Mouse (Mus musculus) small intestine, adult 2 months (tissue): ENCODE data around the gene Cenpq. TPM values are rescaled to one million over a fixed set of nuclear protein-coding genes. Genes with fewer than 3 reads are reported as not detected.
A peak's percentile ranks its signal among the peaks of the same experiment; 100 is the strongest.

Experiments used
- H3K27ac ChIP-seq: fragments of 200-500 bp; 2 replicates; pipeline ENCODE4 v1.5.1; 2012; ENCODE audit warnings: low read depth, low read length, control low read depth, inconsistent platforms; ENCODE audit not compliant: insufficient read depth
- H3K27me3 ChIP-seq: fragments of 200-500 bp; 2 replicates; pipeline ENCODE4 v1.6.1; 2012; ENCODE audit warnings: mild to moderate bottlenecking, moderate library complexity, low read length, inconsistent platforms; ENCODE audit not compliant: control insufficient read depth, insufficient read depth
- H3K36me3 ChIP-seq: fragments of 200-500 bp; 2 replicates; pipeline ENCODE4 v1.6.1; 2012; ENCODE audit warnings: mild to moderate bottlenecking, low read length, control low read depth, inconsistent platforms; ENCODE audit not compliant: control insufficient read depth, insufficient read depth
- H3K4me1 ChIP-seq: fragments of 200-500 bp; 2 replicates; pipeline ENCODE4 v1.6.1; 2012; ENCODE audit warnings: low read length, inconsistent platforms, mixed read lengths; ENCODE audit not compliant: control insufficient read depth, insufficient read depth, insufficient read length
- H3K4me3 ChIP-seq: fragments of 200-500 bp; 2 replicates; pipeline ENCODE4 v1.5.1; 2012; ENCODE audit warnings: low read depth, mild to moderate bottlenecking, control low read depth, inconsistent platforms, low read length, moderate library complexity
- CTCF ChIP-seq: fragments of 200-500 bp; IDR thresholded peaks from 2 replicates; pipeline ENCODE4 v1.5.1; 2012; ENCODE audit warnings: low read depth, mild to moderate bottlenecking, control low read depth, inconsistent platforms, low read length, moderate library complexity, mixed read lengths; ENCODE audit not compliant: insufficient replicate concordance, insufficient read length; ENCODE audit errors: extremely low read depth
- POLR2A ChIP-seq: fragments of 200-500 bp; IDR thresholded peaks from 2 replicates; pipeline ENCODE4 v1.6.1; 2012; ENCODE audit warnings: low read depth, mild to moderate bottlenecking, control low read depth, inconsistent platforms, low read length, moderate library complexity
- WGBS: fragments of 180-500 bp; shearing (Covaris S2); methylation state at CpG from one replicate; pipeline ENCODE4 v1.1.7; 2018; 5-methylcytosine and 5-hydroxymethylcytosine counted together
- polyA plus RNA-seq: library from polyadenylated mRNA; depleted of rRNA; stranded (reverse); fragments of >200 nt; gene quantifications from 2 replicates; pipeline ENCODE4 v1.2.3, GENCODE M21; 2012; rRNA removed

Cenpq gene
- polyA plus RNA-seq, 1 experiment = 0.22 TPM

DNA sequence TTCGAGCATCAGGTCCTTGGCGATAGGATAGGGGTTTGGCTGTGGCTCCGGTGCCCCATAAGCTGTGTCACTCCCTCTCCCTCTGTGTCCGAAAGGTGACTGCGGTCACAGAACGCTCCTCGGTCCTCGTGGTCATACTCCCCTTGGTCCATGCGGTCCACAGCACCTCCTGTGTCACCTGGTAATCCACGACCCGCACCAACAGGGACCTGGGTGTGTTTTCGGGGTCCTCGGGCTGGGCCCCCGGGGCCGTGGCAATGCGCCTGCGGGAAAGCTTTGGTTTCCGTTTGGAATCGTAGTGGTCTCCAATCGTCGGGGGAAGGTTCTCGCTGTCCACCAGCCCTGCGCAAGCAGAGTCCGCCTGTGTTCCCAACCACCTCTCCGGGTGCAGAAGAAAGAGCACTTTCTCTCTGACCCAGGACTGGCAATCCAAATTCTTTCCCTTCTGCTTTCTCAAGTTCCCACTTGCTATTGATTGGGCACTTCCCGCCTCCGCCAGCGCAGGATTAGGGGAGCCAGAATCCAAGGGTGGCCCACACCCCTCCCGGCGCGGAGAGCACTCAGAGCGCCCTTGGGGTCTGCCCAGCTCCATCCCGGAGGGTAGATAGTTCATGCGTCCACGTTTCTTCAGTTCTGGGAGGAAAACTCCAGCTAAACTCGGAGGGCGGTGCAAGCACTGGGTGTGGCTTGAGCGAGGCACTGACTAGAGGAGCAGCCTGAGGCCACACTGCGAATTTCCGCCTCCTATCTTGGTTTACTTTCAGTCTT is 54.7 kb downstream of the Cenpq start, which contains the start of gene 9130008F23Rik:
Gene 9130008F23Rik, minus strand, starts transcription at position 636 of the 768 bp plus-strand sequence.
- peaks cover 12% of the 10 kb centered on the region for H3K36me3 ChIP-seq
- under 1% methylated on average over 40 of the region's 40 CpGs for WGBS
- TF ChIP-seq POLR2A = peak; percentile 67
- no peak for TF ChIP-seq CTCF
- no peaks in the 10 kb centered on the region for H3K27me3 ChIP-seq
- H3K4me1 ChIP-seq = peaks cover 5% of the 10 kb centered on the region; the same call in 1 of the 2 replicates
- peak within 1 kb of the TSS; percentile 83 for H3K4me3 ChIP-seq
- peak within 1 kb of the TSS; percentile 90 for H3K27ac ChIP-seq

DNA sequence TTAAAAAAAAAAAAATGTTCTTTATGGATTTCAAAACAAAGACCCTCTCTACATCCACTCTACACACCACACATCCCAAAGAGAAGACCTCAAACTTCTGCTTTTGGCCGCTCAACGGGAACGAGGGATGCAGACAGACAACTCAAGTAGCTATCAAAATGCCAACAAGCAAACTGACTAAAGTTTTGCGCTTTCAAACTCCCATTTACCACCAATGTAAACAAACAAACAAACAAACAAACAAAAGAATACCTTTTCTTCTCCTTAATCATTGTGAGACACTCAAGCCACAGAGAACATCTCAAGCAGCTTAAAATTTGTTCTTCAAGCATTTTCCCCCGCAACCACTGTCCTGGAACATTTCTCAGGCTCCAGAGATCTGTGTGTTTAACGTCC is 55.3 kb downstream of the Cenpq start:
- Histone ChIP-seq H3K4me1 (peaks cover 5% of the 10 kb centered on the region; the same call in 1 of the 2 replicates), H3K27me3 (no peaks in the 10 kb centered on the region), H3K4me3 (peak overlapping the region; percentile 83), H3K36me3 (peaks cover 13% of the 10 kb centered on the region), H3K27ac (peak overlapping the region; percentile 90)
- TF ChIP-seq POLR2A = no peak
- TF ChIP-seq CTCF = no peak
- WGBS = 5% methylated on average over 6 of the region's 6 CpGs

DNA sequence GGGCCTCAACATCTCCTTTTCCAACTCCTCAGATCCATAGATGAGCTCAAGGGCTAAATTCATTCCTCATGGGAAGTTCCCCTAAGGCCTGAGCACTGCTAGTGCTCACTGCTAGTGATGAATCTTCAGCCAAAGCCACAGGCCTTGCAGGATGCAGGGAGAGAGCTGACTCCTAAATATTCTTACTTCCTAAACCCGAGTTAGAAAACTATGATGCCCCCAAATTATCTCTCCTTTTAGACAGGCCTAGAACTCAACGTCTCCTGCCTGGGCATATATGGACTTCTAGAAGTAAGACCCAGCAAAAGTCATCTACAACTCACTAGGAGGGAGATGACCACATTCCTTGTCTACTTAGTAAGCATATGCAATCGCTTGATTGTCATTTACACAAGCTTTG is 57.1 kb downstream of the Cenpq start:
- H3K4me3 ChIP-seq = peak overlapping the region; percentile 40; the same call in 1 of the 2 replicates
- WGBS = 16% methylated on average over 3 of the region's 3 CpGs

DNA sequence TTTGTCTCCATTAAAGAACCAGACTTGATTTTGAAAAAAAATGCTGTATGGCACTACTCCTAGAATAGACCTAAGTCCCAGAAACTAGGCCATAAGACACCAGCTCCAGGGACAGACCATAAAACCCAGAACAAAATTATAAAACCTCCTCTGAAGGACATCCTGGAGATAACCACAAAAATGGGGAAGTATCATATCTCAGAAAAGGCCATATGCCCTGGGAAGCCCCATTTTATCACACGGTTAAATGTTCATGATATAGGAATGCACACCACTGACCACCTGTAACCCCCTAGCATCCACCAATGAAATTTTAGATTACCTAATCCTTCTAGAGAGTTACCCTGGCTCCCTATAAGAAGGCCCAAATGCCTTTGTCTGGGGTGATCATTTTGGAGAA is 59.3 kb downstream of the Cenpq start:
- WGBS = 39% methylated on average over 1 of the region's 1 CpGs
- Histone ChIP-seq H3K36me3 (peaks cover 13% of the 10 kb centered on the region), H3K4me1 (peaks cover 6% of the 10 kb centered on the region; the same call in 1 of the 2 replicates), H3K4me3 (no peak overlapping the region), H3K27me3 (no peaks in the 10 kb centered on the region), H3K27ac (no peak overlapping the region)
- TF ChIP-seq POLR2A (no peak), CTCF (no peak)

More for the DNA sequence above, 57.1 kb downstream of the Cenpq start:
- Histone ChIP-seq H3K27me3 (no peaks in the 10 kb centered on the region), H3K4me1 (peaks cover 8% of the 10 kb centered on the region; the same call in 1 of the 2 replicates), H3K36me3 (peaks cover 13% of the 10 kb centered on the region), H3K27ac (peak overlapping the region; percentile 46; the same call in 1 of the 2 replicates)
- TF ChIP-seq POLR2A = no peak
- TF ChIP-seq CTCF = no peak

DNA sequence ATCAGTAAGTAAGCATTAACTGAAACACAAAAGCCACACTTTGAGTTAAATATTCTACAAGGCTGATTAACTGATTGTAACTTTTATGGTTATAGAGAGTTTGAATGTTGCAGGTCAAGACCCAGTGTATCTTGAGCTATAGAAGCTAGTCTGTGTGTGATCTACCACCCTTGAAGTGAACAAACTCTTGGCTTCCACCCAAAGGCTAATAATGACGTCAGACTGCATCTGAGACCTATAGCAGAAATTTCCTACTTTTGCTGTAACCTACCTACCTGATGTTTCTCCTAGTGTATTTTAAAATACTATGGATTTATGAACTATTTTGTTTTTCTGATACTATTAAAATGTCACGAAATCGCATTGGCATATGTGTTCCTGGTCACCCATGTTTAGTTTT is 60.1 kb downstream of the Cenpq start:
- H3K27ac ChIP-seq = no peak overlapping the region; the same call in 1 of the 2 replicates
- TF ChIP-seq CTCF = no peak
- TF ChIP-seq POLR2A = no peak
- H3K4me1 ChIP-seq = peaks cover 6% of the 10 kb centered on the region; the same call in 1 of the 2 replicates
- H3K36me3 ChIP-seq = peaks cover 13% of the 10 kb centered on the region
- 71% methylated on average over 3 of the region's 3 CpGs for WGBS
- H3K4me3 ChIP-seq = no peak overlapping the region
- no peaks in the 10 kb centered on the region for H3K27me3 ChIP-seq

DNA sequence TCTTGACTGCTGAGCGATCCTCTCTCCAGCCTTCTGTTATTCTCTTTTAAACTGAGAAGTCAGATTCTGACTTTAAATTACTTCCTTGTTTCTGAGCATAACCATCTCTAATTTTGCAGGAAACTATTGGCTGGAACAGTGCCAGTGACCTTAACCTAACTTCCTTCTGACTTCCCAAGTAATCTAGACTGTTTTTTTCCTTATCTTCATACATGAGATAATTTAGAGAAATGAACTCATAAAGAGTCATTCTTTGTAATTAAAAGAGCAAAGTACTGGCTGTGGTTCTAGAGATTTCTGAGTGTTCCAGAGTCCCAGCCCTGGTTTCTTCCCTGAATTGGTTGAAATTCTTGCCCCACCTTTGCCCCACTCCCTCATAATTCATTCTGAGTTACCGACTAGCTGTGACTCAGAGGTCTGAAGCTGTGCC is 61.2 kb downstream of the Cenpq start:
- peaks cover 8% of the 10 kb centered on the region; the same call in 1 of the 2 replicates for H3K4me1 ChIP-seq
- TF ChIP-seq POLR2A (no peak), CTCF (no peak)
- H3K27ac ChIP-seq = peak overlapping the region; percentile 89
- WGBS = 6% methylated on average over 2 of the region's 2 CpGs
- H3K36me3 ChIP-seq = peaks cover 13% of the 10 kb centered on the region
- H3K27me3 ChIP-seq = no peaks in the 10 kb centered on the region
- no peak overlapping the region for H3K4me3 ChIP-seq

Other genes with a start within 250 kb of the Cenpq start
- gene Esp1, start 207.9 kb downstream of the Cenpq start, polyA plus RNA-seq = not detected in 2 replicates
- gene Crisp2, start 128.0 kb downstream of the Cenpq start, polyA plus RNA-seq = not detected in 2 replicates
- not detected in 2 replicates for gene Rhag, start 123.9 kb downstream of the Cenpq start, polyA plus RNA-seq
- gene 9130008F23Rik, start 54.5 kb downstream of the Cenpq start, polyA plus RNA-seq = 7.7 and 13.6 TPM in 2 replicates
- gene Glyatl3, start 20.7 kb downstream of the Cenpq start, polyA plus RNA-seq = not detected in 2 replicates
- 2.8 and 4.7 TPM in 2 replicates for gene Mut, start 362 bp downstream of the Cenpq start, polyA plus RNA-seq